Mouse (Mus musculus) urinary bladder, postnatal 4 days (tissue): ENCODE measurements around the gene Slc35e3.
"Not testable (repeated sequence)": the region's sequence is repeated elsewhere in the genome, so short reads cannot be mapped to it uniquely, and the experiment has no call there.

Source experiments
- DNase-seq, 2 experiments: peaks; one replicate each; pipeline ENCODE4 v3.0.0; 2021 to 2022; ENCODE audit warnings: low spot score in 2 of 2

Gene Slc35e3

DNA sequence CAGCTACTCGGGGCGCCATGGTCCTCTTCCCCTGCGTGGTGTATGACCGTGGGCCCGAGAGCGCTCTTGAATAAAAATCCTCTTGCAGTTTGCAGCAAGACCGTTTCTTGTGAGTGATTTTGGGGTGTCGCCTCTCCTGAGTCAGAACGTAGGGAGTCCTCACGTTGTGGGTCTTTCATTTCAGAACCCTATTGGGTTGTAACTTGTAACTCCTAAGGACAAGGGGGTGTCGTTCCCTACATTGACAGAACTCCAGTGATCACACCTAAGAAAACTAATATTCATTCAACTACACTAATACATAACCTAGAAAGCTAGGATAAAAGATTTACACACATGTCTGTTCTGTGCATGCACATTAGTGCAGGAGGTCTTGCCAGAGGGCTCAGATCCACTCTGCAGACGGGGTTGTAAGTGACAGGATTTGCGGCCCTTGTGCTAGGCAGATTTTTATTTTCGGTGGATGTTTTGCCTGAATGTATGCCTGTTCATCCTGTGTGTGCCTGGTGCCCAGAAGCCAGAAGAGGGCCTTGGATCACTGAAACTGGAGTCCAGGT is 3.7 kb upstream of the Slc35e3 start:
- DNase-seq, result no peak

DNA sequence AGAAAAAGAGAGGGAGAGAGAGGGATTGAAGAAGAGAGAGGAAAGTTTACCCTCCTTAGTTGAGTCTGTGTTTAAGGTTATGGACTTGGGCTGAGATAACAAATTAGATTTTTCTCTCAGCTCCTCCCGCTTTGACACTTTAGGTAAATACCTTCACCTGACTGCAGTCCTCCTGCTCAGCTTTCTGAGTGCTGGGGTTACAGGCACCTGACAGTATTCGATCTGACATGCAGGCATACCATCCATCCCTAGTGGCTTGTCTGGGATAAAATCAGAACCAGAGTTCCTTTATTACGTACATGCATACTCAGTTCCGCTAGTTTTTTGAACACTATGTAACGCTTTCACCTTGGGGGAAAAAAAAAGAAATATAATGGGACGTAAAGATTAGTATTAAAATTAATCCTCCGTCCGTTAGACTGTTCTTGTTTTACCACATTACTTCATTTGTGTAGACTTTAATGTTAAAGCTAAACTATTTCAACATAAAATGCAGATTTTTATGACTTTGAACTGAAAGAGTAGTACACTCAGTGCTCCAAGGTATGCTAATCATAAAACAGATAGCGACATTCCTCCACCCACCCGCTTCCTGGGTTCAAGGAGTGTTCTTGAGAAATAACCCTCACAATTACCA is 3.0 kb upstream of the Slc35e3 start:
- no peak for DNase-seq

DNA sequence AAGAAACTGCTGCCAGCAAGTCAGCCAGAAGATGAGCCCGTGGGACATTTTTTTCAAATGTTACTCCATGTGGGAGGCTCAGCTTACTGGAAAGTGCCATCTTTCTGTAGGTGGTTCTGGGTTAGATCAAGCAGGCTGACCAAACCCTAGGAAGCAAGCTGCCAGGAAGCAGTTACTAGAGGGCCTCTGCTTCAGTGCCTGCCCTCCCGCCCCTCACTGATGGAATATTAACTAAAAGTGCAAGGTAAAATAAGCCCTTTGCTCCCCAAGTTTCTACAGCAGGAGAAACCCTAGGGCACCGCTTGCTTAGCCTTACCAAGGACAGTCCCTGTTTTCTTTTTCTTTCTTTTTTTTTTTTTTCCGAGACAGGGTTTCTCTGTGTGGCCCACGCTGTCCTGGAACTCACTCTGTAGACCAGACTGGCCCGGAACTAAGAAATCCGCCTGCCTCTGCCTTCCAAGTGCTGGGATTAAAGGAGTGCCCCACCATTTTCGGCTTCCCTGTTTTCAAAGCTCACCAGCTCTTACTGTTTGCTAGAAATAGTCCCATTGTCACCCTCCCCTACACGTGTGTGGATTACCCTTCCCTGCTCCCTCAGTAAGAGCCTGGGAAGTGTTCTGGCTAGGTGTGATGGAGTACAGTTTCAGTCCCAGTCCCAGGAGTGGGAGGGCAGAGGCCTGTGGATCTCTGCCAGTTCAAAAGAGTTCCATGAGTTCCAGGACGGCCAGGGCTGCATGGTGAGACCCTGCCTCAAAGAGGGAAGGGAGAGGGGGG is 2.3 kb upstream of the Slc35e3 start:
- DNase-seq, result no peak

DNA sequence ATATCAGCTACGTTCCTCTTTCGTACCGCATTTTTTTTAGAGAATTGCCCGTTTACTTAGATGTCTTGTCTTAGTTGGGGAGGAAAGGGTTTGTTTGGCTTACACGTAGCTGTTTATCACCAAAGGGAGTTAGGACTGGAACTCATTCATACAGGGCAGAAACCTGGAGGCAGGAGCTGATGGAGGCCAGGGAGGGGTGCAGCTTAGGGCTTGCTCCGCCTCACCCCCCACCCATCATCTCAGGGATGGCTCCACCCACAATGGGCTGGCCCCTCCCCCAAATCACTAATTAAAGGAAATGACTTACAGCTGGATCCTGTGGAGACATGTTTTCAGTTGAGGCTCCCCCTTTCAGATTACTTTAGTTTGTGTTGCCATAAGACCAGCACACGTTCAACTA is 1.5 kb upstream of the Slc35e3 start:
- no peak for DNase-seq

DNA sequence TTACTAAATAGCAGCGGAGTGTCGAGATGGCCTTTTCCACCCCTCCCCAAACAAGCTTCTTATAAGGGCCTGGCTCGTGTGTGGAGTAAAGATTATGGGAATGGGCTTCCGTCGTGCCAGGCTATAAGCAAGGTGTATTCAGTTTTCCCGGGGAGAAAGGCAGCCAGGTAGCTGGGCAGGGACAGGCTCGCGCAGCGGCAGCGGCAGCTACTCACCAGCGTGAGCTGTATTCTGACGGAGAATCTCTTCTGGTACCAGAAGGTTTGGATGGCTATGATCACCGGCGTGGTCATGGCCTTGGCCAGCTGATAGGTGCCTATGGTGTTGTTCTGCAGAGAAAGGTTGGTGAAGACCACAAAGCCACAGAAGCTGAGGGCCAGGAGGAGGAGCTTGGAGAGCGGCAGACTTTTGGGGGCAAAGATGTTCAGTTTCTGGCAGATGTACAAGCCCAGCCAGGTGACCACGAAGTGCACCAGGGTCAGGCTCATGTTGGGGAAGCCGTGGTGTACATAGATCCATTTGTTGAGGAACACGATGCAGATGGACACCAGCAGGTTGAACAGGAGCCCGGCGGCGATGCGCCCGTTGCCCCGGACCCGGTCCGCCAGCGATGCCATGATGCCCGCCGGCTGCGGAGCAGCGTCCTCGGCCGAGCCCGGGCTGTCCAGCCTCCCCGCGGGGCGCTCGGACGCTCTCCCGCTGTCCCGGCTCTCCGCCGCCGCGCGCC is 432 bp downstream of the Slc35e3 start:
- DNase-seq, result not testable (repeated sequence)

DNA sequence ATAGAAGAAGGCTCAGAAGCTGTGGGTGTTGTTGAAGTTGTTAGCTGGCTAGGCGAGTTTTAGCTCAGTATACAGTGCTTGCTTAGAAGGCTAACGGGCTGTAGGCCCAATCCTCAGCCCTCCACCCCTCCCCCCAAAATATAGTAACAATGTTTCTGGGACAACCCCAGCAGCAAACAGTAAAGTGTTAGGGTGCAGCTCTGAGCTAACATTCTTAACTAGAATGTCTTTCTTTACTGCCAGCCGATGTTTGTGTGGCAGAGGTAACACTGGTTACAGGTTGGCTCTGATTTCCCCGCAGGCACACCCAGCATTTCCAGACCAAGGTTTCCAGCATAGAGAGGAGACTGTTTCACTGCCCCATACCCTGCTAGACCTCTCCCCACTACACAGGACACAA is 2.2 kb downstream of the Slc35e3 start:
- DNase-seq, result no peak

DNA sequence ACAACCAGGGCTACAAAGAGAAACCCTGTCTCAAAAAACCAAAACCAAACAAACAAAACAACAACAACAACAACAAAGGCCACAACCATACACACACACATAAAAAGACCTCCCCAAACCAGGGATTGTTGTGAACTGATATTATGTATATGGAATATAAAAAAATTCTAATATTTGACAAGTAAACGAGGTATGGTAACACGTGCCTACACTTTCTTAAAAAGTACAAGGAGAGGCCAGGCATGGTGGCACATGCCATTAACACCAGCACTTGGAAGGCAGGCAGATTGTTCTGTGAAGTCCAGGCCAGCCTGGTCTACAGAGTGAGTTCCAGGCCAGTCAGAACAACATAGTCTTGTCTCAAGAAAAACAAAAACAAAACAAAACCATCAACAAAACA is 3.0 kb downstream of the Slc35e3 start:
- no peak for DNase-seq

DNA sequence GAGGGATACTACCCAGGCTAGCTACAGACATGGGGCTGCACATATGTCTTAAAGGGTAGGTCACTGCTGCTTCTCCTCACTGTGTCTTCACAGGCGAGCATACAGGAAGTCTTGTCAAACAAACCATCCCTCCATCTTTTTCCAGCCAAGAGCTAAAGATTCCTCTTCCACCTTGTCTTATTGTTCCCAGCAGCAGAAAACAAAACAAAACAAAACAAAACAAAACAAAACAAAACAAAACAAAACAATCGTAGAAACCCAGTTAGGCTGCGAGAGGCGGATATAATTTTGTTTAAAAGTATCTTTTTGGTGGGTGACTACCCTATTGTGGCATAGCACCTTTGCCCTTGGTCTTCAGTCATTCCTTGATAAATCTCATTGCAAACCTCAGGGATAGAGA is 3.5 kb downstream of the Slc35e3 start:
- DNase-seq, result no peak

DNA sequence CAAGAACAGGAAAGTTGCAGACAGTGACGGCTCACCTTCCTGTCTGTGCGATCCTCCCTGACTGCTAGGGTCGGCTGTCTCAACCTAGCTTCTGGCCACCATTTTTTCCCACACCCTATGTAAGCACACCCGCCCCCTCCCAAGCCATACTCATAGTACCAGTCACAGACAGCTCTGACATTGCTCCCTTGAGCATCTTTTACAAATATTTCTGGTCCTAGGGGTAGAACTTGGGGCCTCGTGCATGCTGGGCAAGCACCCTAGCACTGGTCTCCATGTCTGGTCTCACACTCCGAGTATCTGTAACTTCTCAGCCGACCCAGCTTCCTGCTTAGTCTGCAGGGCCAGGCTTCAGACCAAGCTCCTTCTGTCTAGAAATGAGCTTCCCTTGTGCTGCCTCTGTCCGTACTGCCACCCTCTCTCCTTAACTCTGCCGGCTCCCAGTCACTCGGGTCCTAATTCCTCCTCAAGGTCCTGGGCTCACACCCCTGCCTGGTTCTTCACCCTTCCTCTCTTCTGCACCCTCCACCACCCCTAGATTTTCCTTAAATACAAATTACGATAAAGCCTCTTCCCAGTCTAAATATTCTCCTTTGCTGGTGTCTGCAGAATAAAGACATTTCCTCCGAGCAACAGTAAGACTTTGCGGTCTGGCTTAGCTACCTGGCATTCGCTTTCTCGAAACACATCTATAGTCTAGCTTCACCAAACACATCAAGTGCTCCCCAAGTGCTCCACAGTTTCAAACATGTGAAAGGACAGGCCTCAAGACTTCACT is 4.3 kb downstream of the Slc35e3 start:
- no peak for DNase-seq

DNA sequence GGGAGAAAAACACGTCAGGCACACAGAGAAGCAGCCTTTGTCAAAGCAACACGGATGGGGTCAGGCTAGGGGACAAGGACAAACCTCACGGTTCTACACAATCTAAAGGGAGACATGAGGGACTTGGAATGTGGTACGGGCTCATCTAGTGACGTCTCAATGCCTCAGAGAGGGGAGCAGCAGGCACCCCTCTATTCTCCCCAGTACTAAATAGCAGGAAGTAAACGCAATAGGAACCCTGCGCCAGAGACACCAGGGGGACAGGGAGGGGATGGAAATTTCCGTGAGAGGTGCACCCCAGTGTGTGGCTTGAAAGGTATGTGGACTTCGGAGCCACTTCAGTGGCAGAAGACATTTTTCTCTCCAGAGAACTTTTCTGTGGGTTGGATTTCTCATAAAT is 5.2 kb downstream of the Slc35e3 start:
- DNase-seq, result no peak

DNA sequence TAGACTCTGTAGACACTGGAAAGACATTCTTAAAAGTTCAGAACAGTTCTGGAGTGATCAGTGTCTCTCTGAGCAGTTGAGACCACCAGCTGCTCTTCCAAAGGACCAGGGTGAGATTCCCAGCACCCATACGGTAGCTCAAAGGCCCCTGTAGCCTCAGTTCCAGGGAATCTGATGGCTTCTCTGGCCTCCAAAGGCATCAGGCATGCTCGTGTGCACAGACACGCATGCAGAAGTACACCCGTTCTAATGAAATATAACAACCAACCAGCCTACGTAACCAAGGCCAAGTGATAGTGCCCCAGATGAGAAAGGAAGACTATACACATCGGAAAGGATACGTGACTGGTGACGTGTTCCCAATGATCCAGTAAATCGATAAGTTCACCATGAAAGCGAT is 6.0 kb downstream of the Slc35e3 start:
- DNase-seq, result no peak

DNA sequence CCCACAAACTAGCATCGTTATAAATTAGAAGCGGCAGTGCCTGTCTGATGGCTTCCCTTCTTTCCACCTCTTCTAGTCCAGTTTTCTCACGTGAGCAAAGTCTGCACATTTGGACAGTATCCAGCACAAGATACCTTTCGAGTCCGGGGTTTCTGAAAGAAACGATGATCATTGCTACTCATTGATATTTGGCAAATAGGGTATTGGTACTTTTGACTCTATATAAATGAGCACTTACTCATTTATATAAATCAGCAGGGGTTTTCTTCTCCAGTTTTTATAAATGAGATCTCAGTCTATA is 6.6 kb downstream of the Slc35e3 start:
- DNase-seq, result no peak

DNA sequence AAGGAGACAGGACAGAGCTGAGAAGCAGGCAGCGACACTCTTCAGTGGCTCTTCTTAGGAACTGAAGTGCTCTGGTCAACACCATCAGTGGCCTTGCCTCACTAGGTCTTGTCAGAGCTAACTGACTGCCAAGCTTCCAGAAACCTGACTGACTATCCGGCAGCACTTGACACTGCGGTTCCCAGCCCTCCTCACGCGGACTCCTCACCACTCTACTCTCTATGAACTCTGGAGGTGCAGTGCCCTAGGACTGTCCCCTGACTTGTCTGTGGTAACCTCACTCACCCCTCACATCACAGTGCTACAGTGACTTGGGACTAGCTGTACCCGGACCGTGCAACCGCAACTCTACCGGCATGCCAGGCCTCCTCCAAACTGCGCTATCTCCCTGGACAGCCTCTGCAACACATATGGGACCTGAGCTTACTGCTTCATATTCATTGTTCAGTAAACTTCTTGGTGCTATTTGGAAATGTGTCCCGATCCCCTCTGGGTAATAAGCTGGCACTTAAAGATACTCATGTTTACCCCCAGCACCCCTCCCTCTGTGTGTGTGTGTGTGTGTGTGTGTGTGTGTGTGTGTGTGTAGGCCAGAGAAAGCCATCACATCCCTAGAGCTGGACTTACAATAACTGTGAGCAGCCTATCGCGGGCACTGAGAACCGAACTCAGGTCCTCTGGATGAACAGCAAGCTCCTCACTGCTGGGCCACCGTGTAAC is 7.1 kb downstream of the Slc35e3 start:
- no peak for DNase-seq

DNA sequence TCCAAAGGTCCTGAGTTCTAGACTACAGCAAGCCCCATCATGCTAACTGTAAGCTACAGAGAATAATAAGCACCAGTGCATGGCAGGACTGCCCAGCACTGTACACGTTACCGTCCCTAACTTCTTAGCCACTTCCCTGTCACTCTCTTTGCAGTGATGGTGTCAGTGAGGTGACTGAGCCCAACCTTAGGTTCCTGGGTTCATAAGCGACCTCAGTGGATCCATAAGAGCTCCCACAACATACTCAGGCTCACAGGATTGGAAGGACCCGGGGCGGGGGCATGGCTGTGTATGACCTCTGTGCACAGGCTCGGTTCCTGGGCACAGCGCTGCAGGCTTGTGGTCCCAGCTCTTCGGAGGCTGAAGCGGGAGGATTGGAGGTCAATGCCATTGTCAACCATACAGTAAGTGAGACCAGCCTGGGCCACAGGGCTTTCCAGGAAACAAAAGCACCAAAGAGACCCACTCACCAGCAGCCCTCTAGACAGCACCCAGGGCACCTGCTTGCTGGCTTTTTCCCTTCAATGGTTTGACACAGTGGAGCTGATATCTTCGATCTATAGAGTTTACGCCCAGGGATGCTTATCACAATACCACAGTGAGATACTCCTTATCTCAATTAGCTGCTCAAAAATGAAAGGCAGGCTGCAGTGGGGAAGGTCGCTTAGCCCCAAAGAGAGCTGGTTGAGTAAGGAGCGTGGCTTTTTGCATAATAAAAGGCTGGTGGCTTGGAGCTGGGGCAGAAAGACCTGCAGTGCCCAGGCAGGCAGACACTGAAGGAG is 7.8 kb downstream of the Slc35e3 start:
- no peak for DNase-seq

DNA sequence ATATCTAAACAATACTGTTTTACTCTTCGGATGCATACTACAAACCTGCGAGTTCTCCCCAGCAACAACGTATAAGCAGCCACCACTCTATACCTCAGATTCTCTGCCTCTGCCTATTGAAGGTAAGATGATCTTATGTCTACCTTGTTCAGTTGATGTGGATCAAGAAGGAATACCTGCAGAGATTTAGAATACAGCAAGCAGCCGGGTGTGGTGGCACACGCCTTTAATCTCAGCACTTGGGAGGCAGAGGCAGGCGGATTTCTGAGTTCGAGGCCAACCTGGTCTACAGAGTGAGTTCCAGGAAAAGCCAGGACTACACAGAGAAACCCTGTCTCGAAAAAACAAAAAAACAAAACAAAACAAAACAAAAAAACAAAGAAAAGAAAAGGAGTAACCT is 8.7 kb downstream of the Slc35e3 start:
- DNase-seq, result not testable (repeated sequence)

DNA sequence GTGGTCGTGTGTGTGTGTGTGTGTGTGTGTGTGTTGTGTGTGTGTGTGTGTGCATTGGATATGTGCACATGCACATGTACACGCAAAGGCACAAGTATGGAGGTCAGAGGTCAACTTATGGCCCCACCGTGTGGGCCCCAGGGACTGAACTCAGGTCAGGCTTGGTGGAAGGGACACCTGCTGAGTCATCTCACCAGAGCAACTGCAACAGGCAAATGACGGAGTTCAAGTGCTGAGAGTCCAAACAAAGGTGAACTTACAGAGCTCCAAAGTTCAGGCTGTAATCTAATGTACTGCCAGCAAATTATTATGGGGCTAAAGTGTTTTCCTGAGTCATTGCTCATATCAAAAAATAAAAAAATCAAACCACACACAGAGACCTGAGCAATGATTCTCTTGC is 9.1 kb downstream of the Slc35e3 start:
- DNase-seq, result no peak

DNA sequence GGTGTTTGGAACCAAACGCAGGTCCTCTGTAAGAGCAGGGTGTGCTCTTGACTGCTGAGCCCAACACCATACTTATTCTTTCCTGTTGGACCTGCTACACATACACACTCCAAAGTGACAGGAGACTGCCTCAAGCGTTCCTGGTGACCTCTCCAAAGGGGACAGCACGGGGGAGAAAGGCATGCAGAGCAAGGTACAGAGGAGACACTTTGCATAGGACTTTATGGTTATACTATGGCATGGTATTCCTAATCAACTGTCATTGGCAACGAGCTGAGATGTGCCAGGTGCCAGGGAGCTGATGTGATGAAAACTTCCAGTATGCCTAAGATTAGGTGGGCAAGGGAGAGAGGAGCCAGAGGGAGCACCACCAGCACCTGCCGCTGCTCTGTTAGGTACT is 9.6 kb downstream of the Slc35e3 start:
- no peak for DNase-seq

DNA sequence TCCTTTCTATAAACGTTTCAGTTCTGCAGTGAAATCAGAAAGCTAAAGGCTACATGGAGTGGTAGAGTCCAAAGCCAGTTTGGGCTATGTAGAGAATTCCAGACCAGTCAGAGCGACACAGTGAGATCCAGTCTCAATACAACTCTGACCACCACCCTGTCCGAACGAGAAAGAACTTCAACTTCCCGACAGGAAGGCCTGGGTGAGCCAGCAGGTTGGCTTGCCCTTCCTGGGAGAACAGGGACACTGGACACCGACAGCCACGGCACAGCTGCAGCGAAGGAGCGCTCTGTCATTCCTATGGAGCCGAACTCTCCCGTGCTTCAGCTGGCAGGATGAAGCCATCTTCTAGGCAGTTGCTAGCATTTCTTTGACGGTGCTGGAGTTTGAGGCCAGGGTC is 10.8 kb downstream of the Slc35e3 start:
- not testable (repeated sequence) for DNase-seq

DNA sequence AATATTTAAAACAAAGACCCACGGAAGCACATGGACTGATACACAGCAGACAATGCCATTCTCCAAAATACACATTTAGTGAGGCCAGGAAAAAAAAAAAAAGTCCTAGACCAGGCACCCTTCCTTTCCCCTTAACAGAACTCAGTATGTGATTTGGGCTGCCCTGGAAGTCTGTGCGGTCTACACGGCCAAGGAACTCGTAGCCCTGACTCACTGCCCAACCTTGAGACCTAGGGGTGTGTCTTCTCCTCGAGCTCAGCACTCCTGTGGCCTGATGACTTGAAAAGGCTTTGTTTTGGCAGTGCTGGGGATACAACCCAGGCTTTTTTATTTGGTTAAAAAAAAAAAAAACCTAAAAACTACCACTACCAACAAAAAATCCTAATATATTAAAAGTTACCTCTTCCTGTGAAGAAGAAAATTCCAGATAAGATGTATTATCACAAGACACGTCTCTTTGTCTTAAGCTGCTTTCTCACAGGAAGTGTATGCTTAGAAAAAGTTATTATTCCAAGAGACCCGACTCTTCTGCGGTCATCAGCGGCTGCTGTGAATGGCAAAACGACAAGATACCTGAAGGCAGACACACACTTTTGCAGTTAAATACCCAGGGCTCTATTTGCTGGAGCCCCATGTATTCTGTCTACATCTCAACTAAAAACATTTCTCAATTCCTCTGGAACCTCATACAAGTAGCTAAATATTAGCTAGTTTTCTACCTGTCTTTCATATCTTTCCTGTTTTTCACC is 11.9 kb downstream of the Slc35e3 start:
- DNase-seq, result not testable (repeated sequence)

DNA sequence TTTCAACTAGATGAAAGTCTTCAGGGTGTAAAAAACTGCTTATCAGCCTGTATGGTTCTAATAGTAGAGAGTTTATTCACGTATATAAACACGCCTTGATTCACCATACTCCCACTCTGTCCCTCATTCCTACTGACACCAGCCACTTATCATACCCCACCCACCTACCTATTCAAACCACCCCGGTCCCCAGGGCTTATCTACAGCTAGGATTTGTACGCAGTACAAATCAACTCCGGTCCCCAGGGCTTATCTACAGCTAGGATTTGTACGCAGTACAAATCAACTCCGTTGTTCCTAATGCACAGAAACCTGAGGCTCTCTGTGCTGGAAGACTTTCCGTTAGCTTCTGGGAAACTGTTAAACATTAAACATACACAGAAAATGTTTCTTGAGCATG is 12.5 kb downstream of the Slc35e3 start:
- not testable (repeated sequence) for DNase-seq
